Mouse (Mus musculus) MEL (cell line): Measurements from ENCODE around the gene Slc25a34.

Experiments used
- CTCF ChIP-seq, 3 experiments: IDR thresholded peaks in 2 of 3; conservative IDR thresholded peaks in 1 of 3; 2 replicates each; pipeline ENCODE4 v1.5.1; 2011 to 2012; ENCODE audit warnings: low read length in 3 of 3, low read depth in 2 of 3, mild to moderate bottlenecking in 2 of 3, improper control_type of control experiment in 1 of 3, inconsistent platforms in 1 of 3, mixed read lengths in 1 of 3, moderate library complexity in 1 of 3; ENCODE audit not compliant: control insufficient read depth in 1 of 3, insufficient read depth in 1 of 3, poor library complexity in 1 of 3, severe bottlenecking in 1 of 3
- ELF1 ChIP-seq: IDR thresholded peaks from 2 replicates; pipeline ENCODE4 v1.6.1; 2014; ENCODE audit warnings: low read depth, mild to moderate bottlenecking, inconsistent platforms, low read length, improper control_type of control experiment, moderate library complexity
- EP300 ChIP-seq, 2 experiments: IDR thresholded peaks; 2 replicates each; pipeline ENCODE4 v1.6.1; 2011; ENCODE audit warnings: improper control_type of control experiment in 2 of 2, low read length in 2 of 2, low read depth in 1 of 2, mild to moderate bottlenecking in 1 of 2
- ETS1 ChIP-seq: IDR thresholded peaks from 2 replicates; pipeline ENCODE4 v1.6.1; 2012; ENCODE audit warnings: low read depth, mild to moderate bottlenecking, inconsistent platforms, low read length, improper control_type of control experiment, moderate library complexity
- HCFC1 ChIP-seq: IDR thresholded peaks from 2 replicates; pipeline ENCODE4 v1.6.1; 2012; ENCODE audit warnings: low read depth, mild to moderate bottlenecking, inconsistent platforms, low read length, improper control_type of control experiment, moderate library complexity
- MAX ChIP-seq: IDR thresholded peaks from 2 replicates; pipeline ENCODE4 v1.6.1; 2011; ENCODE audit warnings: low read length, improper control_type of control experiment
- NRF1 ChIP-seq: IDR thresholded peaks from 2 replicates; pipeline ENCODE4 v1.6.1; 2014; ENCODE audit warnings: low read depth, mild to moderate bottlenecking, inconsistent platforms, low read length, improper control_type of control experiment, moderate library complexity; ENCODE audit not compliant: poor library complexity, insufficient read depth, severe bottlenecking
- POLR2A ChIP-seq, 2 experiments: IDR thresholded peaks; 2 replicates each; pipeline ENCODE4 v1.6.1; 2011 to 2012; ENCODE audit warnings: low read length in 2 of 2, mild to moderate bottlenecking in 2 of 2, control low read depth in 1 of 2, improper control_type of control experiment in 1 of 2, low read depth in 1 of 2, moderate library complexity in 1 of 2; ENCODE audit not compliant: control insufficient read depth in 1 of 2, insufficient read depth in 1 of 2, poor library complexity in 1 of 2
- TBP ChIP-seq: IDR thresholded peaks from 2 replicates; pipeline ENCODE4 v1.8.0; 2011; ENCODE audit warnings: low read depth, low read length, improper control_type of control experiment

DNA sequence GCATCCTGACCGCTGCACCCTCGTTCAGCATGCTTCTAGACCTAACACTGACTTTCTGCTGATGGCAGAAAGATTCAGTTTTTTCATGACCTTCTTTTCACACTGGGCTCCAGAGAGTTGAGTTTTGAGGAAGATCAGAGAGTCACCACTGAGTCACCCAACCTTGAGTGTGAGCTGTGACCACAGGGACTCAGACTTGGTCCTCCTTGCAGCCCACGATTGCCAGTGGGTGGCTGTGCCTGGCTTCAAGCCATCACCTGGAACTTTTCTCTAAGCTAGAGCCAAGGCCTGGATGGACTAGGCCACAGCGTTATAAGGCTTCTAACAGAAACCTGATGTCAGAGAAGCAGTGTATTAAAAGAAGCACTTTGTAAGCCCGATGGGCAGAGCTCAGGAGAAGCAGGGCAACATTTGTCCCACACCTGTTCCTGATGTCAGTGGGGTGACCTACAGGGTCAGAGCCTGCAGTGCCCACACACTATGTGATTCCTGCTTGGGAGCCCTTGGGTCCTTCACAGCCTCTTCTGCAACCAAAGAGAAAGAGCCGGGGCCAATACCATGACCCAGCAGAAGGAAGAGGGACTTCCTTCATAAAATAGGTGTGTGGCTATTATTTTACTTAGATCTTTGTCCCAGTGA lies 35.3 kb upstream of the Slc25a34 start:
- TF ChIP-seq ELF1, result no peak
- no peak for TF ChIP-seq MAX
- no peak for TF ChIP-seq ETS1
- TF ChIP-seq POLR2A (IDR thresholded peaks at IDR 0.05; ENCODE audit: control insufficient read depth in 1 of 2, insufficient read depth in 1 of 2, low read depth in 1 of 2, low read length in 2 of 2, poor library complexity in 1 of 2), result no peak
- no peak for TF ChIP-seq NRF1
- no peak for TF ChIP-seq TBP
- no peak for TF ChIP-seq CTCF (IDR thresholded peaks at IDR 0.05 in 2 of 3, conservative IDR thresholded peaks at IDR 0.05 in 1 of 3; ENCODE audit: control insufficient read depth in 1 of 3, insufficient read depth in 1 of 3, low read depth in 2 of 3, low read length in 3 of 3, poor library complexity in 1 of 3, severe bottlenecking in 1 of 3)
- TF ChIP-seq HCFC1, result no peak
- TF ChIP-seq EP300 (IDR thresholded peaks at IDR 0.05; ENCODE audit: low read depth in 1 of 2, low read length in 2 of 2), result no peak
